Mouse (Mus musculus) lung, postnatal 36 days (tissue): ENCODE measurements around the gene Slmap.

Source experiments
- DNase-seq: peaks from one replicate; pipeline ENCODE4 v3.0.0; 2022; ENCODE audit warnings: mixed read lengths

Gene Slmap

DNA sequence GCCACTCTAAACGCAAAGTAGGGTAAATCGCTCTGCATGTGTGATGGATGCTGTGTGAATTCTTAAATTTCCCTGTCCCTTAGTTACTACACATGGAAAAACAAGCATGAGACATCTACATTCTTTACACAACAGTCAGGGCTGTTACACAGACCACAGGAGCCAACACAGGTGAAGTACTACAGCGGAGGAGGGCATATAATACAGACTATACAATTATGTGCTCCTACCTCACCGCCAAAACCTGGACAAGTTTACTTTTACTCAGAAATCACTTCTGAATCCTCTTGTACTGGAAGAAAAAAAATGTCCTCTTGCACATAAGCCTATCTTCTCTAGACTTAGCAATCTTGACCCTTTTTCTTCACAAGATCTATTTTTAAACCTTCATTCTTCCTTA lies 66.8 kb downstream of the Slmap start:
- no peak for DNase-seq

GRCm38 (mm10) chr14:26466544-26467125 lies 68.1 kb downstream of the Slmap start:
- no peak for DNase-seq

- no peak for DNase-seq
These were observed 68.8 kb downstream of the Slmap start for GRCm38 (mm10) chr14:26465898-26466297.

DNA sequence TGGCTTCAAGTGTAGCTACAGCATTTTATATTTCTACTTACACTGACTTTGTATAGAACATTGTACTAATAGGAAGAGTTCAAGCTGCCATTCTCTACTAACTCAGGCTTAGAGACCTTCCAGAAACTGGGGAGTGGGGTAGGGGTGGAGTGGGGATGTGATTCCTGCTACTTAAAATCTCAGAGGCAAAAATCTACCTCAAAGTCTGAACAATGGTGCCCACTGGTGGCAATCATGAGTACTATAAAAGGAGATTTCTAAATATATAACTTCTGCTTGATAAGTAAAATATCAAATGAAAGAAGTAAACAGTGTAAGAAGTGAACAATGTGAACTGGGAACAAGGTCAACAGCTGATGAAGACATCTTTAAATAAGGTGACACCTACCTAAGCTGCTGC lies 75.2 kb downstream of the Slmap start:
- DNase-seq: peak; percentile 53

DNA sequence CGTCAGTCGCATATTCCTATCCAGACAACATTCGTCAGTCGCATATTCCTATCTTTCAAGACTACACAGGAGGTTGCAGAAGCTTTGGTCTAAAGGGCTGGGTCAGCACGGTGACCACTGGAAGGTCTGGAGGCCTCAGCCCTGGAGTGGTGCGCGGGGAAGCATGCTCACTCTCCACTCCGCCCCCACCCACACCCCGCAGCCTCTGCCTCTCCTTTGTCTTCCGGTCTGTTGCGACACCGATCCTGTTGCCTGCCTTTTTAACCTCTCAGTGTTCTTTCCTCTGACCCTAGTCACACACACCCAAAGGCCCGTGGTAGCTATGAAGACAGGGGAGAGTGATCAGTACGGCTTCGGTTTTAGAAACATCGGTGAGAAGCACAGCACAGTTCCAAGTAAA lies 79.9 kb downstream of the Slmap start:
- peak; percentile 35 for DNase-seq

GRCm38 (mm10) chr14:26450036-26450800 lies 84.5 kb downstream of the Slmap start:
- DNase-seq: no peak

- no peak for DNase-seq
These were observed 86.2 kb downstream of the Slmap start for GRCm38 (mm10) chr14:26448581-26448980.

GRCm38 (mm10) chr14:26447223-26447622 lies 87.5 kb downstream of the Slmap start:
- DNase-seq: no peak

GRCm38 (mm10) chr14:26446538-26446937 lies 88.2 kb downstream of the Slmap start:
- no peak for DNase-seq

DNA sequence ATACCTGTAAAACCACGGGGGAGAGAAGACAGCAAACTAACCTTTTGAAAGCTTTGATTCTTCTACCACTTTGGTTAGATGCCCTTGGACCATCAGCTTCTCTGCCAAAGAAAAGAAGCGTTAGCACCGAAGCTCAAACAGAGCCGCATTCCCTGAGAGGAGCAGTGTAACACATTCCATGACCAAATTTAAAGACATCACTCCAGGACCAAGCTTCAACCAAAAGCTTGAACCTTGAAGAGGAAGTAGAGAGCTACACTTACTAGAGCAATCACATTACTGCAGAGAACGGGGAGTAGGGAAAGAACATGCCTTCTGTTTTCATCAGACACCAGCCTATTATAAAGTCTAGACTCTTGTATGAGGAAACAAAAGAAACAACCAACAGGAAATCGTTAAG lies 92.2 kb downstream of the Slmap start:
- no peak for DNase-seq

DNA sequence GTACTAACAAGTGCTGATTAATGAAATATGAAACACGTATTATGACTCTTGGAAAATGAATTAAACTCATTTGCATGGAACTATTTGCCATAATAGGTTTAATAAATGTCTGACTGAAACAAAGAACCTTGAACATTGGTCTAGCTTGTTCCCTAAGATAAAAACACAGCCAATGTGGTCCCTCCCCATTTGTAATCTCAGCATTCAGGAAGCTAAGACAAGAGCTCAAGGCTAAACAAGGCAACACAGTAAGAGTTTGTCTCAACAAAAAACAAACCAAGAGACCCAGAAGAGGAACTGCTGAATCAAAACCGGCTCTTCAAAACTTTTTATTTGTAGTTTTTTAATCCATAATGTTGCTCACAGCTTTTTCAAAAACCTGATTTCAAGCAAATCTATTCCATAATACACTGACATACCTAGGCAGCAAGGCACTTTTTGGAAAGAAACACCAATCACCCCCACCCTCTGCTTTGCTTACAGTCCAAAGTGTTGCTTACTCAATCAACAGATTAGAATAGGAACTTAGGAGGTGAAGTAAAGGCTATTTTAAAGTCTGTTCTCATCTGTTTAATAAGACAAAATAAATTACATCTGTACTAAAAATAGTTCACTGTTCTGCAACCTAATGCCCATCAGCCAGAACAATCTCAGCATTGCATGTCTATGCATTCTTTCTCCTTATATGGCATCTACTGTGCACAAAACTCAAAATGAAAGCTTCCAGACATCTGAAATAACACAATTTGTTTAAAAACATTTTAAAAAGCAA lies 93.5 kb downstream of the Slmap start:
- DNase-seq: no peak

DNA sequence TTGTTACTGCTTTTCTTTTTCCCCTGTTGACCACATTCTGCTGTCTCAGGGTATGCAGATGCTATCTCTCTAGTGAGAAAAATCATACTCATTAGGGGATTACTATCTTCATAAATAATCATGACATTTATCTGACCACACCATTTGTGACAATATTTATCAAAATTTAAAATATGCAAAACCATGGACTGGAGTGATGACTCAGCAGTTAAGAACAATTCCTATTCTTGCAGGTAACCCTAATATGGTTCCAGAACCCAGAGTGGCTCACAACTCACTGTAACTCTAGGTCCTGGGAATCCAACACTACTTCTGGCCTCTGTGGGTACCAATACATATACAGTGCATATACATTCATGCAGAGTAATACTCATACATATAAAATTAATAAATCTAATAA lies 94.7 kb downstream of the Slmap start:
- no peak for DNase-seq

DNA sequence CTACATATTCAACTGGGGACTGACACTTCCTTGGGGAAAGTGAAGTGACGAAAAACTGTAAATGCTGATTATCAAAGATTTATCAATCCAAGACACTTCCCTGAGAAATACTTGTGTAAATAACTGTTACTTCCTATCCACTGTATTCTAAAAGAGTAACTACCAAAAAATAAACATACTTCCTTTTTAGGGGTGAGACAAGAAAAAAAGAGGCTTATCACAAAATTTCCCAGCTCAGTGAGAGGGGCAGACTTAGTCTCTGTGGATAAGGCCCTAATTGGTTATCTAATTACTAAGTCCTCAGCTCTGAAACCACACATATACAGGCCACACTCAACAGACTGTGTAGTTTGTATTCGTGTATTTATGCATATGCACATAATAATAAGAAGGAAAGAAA lies 97.0 kb downstream of the Slmap start:
- no peak for DNase-seq

DNA sequence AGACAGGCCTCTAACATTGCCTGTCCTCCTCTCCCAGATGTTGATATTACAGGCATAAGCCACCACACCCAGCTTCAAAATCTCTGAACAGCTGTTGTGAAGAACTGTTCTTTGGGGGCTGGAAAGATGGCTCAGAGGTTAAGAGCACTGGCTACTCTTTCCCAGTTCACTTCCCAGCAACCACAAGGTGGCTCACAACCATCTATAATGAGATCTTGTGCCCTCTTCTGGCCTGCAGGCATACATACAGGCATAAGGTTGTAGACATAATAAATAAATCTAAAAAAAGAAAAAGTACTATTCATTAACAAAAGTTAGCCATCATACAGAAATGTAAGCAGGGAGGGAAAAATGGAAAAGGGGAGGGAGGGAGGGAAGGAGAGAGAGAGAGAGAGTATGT lies 98.4 kb downstream of the Slmap start:
- DNase-seq: no peak

DNA sequence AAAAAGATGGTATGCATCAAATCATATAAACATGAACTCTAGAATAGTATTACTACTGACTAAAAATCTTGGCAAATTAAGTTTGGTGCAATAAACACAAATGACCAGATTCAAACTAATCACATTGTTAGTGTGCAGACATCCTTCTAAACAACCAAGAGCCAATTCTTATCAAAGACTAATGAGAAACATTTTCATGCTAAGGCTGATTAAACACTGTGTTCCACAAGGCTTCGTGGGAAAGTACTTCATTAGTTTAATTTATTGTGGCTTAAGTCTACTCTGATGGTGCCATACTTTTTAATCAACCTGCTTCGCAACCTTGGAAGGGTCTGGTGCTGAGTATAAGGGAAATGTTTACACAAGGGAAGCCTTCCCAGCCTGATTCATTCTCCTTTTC lies 102.4 kb downstream of the Slmap start:
- no peak for DNase-seq

GRCm38 (mm10) chr14:26431919-26432318 lies 102.8 kb downstream of the Slmap start:
- no peak for DNase-seq

GRCm38 (mm10) chr14:26420231-26420630 lies 114.5 kb downstream of the Slmap start:
- DNase-seq: no peak

- no peak for DNase-seq
These were observed 116.8 kb downstream of the Slmap start for GRCm38 (mm10) chr14:26417956-26418355.

- no peak for DNase-seq
These were observed 117.6 kb downstream of the Slmap start for GRCm38 (mm10) chr14:26417088-26417487.

DNA sequence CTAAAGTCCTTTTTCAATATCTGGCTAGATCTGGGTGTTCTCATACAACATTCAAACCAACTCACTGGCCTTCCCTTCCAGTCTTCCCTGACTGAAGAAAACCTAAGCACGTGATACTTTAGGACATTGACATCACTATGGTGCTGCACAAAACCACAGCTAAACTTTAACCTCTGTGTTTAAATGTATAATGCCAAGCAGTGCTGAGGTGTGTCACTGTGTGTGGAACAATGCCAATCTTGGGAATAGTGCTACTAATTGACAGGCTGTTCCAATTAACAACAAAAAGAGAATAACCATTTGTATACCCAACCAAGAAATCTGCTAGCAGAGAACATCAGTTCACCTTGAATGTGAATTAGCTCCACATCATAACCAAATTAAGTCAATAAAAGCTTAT lies 121.2 kb downstream of the Slmap start:
- no peak for DNase-seq

- no peak for DNase-seq
These were observed 128.0 kb downstream of the Slmap start for GRCm38 (mm10) chr14:26406746-26407145.

DNA sequence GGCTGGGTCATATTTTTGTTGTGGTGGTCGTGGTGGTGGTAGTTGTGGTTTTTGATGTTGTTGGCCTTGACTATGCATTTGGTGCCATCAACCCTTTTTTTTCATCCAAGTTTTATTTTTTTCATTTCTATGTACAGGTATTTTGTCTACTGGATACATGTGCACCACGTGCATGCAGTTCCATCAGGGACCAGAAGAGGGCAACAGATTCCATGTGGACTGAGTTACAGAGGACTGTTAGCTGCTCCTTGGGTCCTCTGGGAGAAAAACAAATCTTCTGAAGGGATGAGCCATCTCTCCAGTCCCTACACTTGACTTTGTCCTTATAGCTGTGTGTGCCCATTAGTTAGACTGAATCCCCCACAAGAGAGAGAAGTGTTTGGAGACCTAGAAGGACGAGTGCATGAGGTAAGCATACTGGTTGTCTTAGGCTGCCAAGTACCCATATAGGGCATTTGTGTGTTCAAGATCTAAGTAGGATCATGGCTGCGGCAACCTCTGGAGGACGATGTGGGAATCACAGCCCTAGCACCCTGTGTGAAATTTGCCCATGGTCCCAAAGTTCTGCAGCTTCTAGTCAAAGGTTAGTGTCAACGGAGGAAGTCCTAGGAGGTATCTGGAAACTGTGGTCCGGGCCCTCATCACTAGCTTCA lies 136.1 kb downstream of the Slmap start:
- peak; percentile 3 for DNase-seq

- no peak for DNase-seq
These were observed 142.9 kb downstream of the Slmap start for GRCm38 (mm10) chr14:26391866-26392265.
